Mouse (Mus musculus) hindbrain, embryonic 11.5 days (tissue): ENCODE measurements around the gene Gria4. TPM values are rescaled to one million over a fixed set of nuclear protein-coding genes. Genes with fewer than 3 reads are reported as not detected.

Source experiments
- ATAC-seq: fragments of 200-750 bp; cut with Nextera tagmentation; 2 replicates; pipeline ENCODE4 v1.8.0; 2017; ENCODE audit warnings: mild to moderate bottlenecking, moderate TSS enrichment, moderate library complexity; ENCODE audit not compliant: low FRiP score
- DNase-seq: peaks from one replicate; pipeline ENCODE4 v3.0.0-alpha.2; 2015; ENCODE audit warnings: low spot score
- H3K27ac ChIP-seq: fragments of 300-500 bp; sonication (generic); 2 replicates; pipeline ENCODE4 v1.5.1; 2014; ENCODE audit warnings: mild to moderate bottlenecking, low read depth, low read length
- H3K27me3 ChIP-seq: fragments of 300-500 bp; sonication (generic); 2 replicates; pipeline ENCODE4 v1.6.1; 2014; ENCODE audit warnings: mild to moderate bottlenecking, low read length, moderate library complexity, mixed read lengths; ENCODE audit not compliant: control insufficient read depth, insufficient read depth
- H3K36me3 ChIP-seq: fragments of 300-500 bp; sonication (generic); 2 replicates; pipeline ENCODE4 v1.6.1; 2014; ENCODE audit warnings: mild to moderate bottlenecking, low read length, moderate library complexity, mixed read lengths; ENCODE audit not compliant: control insufficient read depth, insufficient read depth
- H3K4me1 ChIP-seq: fragments of 300-500 bp; sonication (generic); replicated peaks from 2 replicates; pipeline ENCODE4 v1.6.1; 2014; ENCODE audit warnings: low read length, mixed read lengths; ENCODE audit not compliant: control insufficient read depth, insufficient read depth
- H3K4me2 ChIP-seq: fragments of 300-500 bp; sonication (generic); replicated peaks from 2 replicates; pipeline ENCODE4 v1.6.1; 2014; ENCODE audit warnings: mild to moderate bottlenecking, low read depth, low read length
- H3K4me3 ChIP-seq: fragments of 300-500 bp; sonication (generic); 2 replicates; pipeline ENCODE4 v1.5.1; 2014; ENCODE audit warnings: low read depth, low read length
- H3K9ac ChIP-seq: fragments of 300-500 bp; sonication (generic); 2 replicates; pipeline ENCODE4 v1.6.1; 2014; ENCODE audit warnings: low read depth, low read length
- H3K9me3 ChIP-seq: fragments of 300-500 bp; sonication (generic); 2 replicates; pipeline ENCODE4 v1.6.1; 2016; ENCODE audit warnings: low read length; ENCODE audit not compliant: control insufficient read depth
- WGBS: fragments of 180-500 bp; shearing (Covaris S2); extraction: QIAGEN DNeasy Blood & Tissue Kit; methylation state at CpG from one replicate; pipeline ENCODE4 v1.1.7; 2014; 5-methylcytosine and 5-hydroxymethylcytosine counted together
- polyA plus RNA-seq: library from polyadenylated mRNA; unstranded; fragments of >200 nt; fragmentation: Nextera tagmentation; extraction: Ambion mirVana; gene quantifications from 2 replicates; pipeline ENCODE4 v1.2.1, GENCODE M21; 2014

The Gria4 gene
- polyA plus RNA-seq, 1 experiment from 2014 or later: 12.6 TPM

DNA sequence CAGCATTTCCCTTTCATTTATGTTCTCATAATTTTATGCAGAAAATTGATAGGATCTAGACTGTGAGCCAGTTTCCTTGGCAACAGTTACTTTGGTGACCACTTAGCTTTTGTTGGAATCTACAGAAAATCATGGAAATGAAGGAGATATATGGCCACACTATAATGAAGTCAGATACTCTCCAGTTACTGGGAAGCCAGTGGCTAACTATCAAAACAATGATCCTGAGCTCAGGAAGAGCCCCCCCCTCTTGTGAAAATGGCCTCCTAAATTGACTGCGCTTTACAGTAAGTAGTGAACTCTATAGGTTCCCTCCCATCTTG lies 281.5 kb downstream of the Gria4 start:
- H3K27me3 ChIP-seq: no peaks in the 10 kb centered on the region
- ATAC-seq (peak; percentile 72), DNase-seq (peak; percentile 33)
- no peaks in the 10 kb centered on the region for H3K36me3 ChIP-seq
- no peaks in the 10 kb centered on the region for H3K4me1 ChIP-seq
- no peak overlapping the region for H3K4me2 ChIP-seq
- H3K4me3 ChIP-seq: no peak overlapping the region
- no peaks in the 10 kb centered on the region for H3K9me3 ChIP-seq
- 93% methylated on average over 1 of the region's 1 CpGs for WGBS
- no peak overlapping the region for H3K27ac ChIP-seq
- no peak overlapping the region for H3K9ac ChIP-seq

DNA sequence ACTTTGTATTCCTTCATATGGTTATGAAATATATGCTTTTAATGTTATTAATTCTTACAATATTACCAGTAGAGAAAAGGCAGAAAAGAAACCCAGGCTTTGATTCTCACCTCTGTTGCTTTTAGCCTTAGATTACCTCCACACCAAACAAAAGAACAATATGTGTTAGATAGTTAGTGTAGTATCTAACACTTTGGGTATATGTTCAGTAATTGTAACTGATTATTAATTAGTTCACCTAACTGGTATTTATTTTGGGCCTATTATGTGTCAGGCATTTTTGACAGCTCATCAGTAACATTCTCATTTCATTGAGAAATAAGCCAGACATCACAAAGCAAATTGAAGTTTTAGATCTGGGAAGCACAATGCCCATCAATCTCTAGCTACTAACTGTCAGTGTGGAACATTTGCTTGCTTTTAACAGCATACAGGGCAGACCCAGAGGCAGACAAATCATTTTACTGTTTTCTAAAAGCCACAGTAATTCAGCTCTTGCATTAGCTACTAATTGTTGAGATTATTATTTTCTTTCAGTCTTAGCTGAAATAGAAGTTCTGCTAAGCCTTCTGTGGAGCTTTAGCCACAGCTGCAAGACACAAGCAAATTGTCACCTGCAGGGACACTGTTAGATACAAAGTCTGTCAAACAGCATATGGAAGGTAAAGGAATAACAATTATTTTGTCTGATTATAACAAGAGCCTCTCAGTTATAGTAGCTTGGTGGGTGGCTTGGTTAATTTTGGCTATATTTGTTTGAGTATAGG lies 282.1 kb downstream of the Gria4 start:
- Histone ChIP-seq H3K9ac (no peak overlapping the region), H3K4me1 (no peaks in the 10 kb centered on the region), H3K4me3 (no peak overlapping the region), H3K4me2 (no peak overlapping the region), H3K9me3 (no peaks in the 10 kb centered on the region), H3K27me3 (no peaks in the 10 kb centered on the region), H3K36me3 (no peaks in the 10 kb centered on the region), H3K27ac (no peak overlapping the region)
- ATAC-seq (peak; percentile 75), DNase-seq (no peak)

DNA sequence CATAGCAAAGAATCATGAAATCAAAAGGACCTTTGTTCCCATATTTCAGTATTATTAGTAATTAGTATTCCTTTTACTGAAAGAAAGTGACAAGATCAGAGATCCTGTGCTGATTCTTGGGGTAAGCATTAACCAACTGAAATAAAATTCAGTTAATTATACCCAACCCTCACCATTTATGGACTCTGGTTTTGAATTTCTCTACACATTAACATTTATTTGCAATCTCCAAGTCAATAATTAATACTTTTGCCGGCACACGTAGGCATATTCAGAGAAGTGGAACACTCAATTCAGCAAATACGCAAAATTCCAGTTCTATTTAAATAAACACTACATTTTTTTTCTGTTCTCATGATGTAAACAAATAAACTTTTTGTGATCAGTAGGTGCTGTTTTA lies 289.9 kb downstream of the Gria4 start:
- no peaks in the 10 kb centered on the region for H3K27me3 ChIP-seq
- 94% methylated on average over 3 of the region's 3 CpGs for WGBS
- no peak overlapping the region for H3K9ac ChIP-seq

DNA sequence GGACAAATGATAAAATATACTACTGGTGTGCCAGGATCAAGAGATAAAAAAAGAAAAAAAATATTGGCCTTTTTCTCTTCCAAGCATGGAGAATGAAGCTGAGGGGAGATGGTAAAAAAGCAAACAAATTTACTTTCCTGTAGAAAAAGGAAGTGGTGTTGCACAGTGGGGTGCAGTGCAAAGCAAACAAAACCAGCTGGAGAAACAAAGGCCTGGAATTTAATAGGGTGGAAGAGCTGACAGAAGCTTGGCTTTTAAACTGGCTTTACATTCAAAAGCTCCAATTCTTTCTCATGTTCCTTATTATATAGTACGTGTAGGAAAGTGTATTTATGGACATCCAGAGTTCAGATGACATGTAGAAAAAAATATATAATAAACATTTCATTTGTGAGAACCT lies 290.9 kb downstream of the Gria4 start:
- Histone ChIP-seq H3K27ac (no peak overlapping the region), H3K36me3 (no peaks in the 10 kb centered on the region), H3K4me1 (no peaks in the 10 kb centered on the region), H3K9ac (no peak overlapping the region), H3K4me2 (no peak overlapping the region), H3K9me3 (no peaks in the 10 kb centered on the region), H3K4me3 (no peak overlapping the region), H3K27me3 (no peaks in the 10 kb centered on the region)
- DNase-seq (peak; percentile 18), ATAC-seq (no peak)
- WGBS: 15% methylated on average over 1 of the region's 1 CpGs

More for the DNA sequence above, 289.9 kb downstream of the Gria4 start:
- Histone ChIP-seq H3K4me3 (no peak overlapping the region), H3K36me3 (no peaks in the 10 kb centered on the region), H3K27ac (no peak overlapping the region), H3K4me1 (no peaks in the 10 kb centered on the region), H3K4me2 (no peak overlapping the region), H3K9me3 (no peaks in the 10 kb centered on the region)
- DNase-seq (no peak), ATAC-seq (no peak)

DNA sequence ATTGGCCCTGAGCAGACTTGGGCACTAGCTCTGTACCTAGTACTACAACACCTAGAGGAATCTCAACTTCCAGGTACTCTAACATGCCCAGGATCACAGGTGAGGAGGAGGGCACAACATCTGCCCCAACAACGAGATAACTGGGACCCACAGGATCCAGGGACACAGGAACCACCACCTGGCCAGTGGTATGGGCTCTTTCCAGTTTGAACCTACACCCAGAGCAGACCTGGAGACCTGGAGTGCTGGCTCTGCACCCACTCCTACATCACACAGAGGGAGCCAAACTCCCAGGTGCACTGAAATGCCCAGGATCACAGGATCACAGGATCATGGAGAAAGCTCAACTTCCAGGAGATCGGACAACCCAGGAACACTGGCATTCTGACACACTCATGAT lies 309.6 kb downstream of the Gria4 start:
- 91% methylated on average over 2 of the region's 2 CpGs for WGBS
- no peaks in the 10 kb centered on the region for H3K9me3 ChIP-seq
- no peak for DNase-seq
- no peaks in the 10 kb centered on the region for H3K27me3 ChIP-seq
- no peak overlapping the region for H3K4me2 ChIP-seq
- ATAC-seq: no peak
- no peak overlapping the region for H3K4me3 ChIP-seq
- no peak overlapping the region for H3K9ac ChIP-seq
- H3K36me3 ChIP-seq: no peaks in the 10 kb centered on the region
- H3K4me1 ChIP-seq: no peaks in the 10 kb centered on the region
- H3K27ac ChIP-seq: no peak overlapping the region

DNA sequence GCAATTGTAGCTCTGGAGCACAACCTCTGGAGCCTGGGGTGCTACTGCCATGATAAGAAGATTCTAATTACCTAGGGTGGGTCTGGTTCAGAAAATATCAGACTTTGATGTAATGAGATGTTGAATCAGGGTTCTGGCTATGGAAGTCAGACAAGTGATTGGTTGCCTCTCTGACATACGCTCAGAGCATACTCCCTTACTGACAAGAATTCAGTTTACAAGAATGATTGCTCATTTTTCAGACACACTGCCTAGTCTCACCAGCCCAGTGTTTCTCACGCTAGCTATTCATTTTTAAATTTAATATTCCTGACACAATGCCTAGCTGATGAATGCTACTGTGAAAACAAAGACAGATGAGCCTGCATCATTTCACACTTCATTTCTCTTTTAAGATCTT lies 311.5 kb downstream of the Gria4 start:
- no peaks in the 10 kb centered on the region for H3K36me3 ChIP-seq
- 77% methylated on average over 2 of the region's 2 CpGs for WGBS
- H3K4me1 ChIP-seq: no peaks in the 10 kb centered on the region
- no peaks in the 10 kb centered on the region for H3K27me3 ChIP-seq
- ATAC-seq (no peak), DNase-seq (no peak)
- no peak overlapping the region for H3K9ac ChIP-seq
- H3K4me2 ChIP-seq: no peak overlapping the region
- H3K4me3 ChIP-seq: no peak overlapping the region
- no peak overlapping the region for H3K27ac ChIP-seq
- H3K9me3 ChIP-seq: no peaks in the 10 kb centered on the region

DNA sequence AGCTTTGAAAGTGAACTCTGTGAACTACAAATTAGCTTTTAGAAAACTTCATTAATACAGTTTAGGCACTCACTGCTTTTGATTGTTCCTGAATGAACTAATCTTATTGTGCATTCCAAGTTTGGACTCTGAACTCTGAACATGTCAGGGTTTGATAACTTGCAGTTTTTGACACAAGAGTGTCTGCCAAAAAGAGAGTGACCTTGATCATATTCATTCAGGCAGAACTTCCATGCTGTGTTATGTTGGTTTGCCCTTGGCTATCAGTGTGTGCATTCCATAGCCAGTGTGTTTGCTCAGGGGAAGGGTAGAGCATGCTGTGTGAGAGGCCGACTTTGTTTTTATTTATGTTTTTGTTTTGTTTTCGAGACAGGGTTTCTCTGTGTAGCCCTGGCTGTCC lies 325.2 kb downstream of the Gria4 start:
- Histone ChIP-seq H3K27me3 (no peaks in the 10 kb centered on the region), H3K4me2 (no peak overlapping the region), H3K36me3 (no peaks in the 10 kb centered on the region), H3K27ac (no peak overlapping the region), H3K4me1 (no peaks in the 10 kb centered on the region), H3K4me3 (no peak overlapping the region), H3K9ac (no peak overlapping the region), H3K9me3 (no peaks in the 10 kb centered on the region)
- ATAC-seq: no peak
- no peak for DNase-seq
- WGBS: 68% methylated on average over 2 of the region's 2 CpGs

DNA sequence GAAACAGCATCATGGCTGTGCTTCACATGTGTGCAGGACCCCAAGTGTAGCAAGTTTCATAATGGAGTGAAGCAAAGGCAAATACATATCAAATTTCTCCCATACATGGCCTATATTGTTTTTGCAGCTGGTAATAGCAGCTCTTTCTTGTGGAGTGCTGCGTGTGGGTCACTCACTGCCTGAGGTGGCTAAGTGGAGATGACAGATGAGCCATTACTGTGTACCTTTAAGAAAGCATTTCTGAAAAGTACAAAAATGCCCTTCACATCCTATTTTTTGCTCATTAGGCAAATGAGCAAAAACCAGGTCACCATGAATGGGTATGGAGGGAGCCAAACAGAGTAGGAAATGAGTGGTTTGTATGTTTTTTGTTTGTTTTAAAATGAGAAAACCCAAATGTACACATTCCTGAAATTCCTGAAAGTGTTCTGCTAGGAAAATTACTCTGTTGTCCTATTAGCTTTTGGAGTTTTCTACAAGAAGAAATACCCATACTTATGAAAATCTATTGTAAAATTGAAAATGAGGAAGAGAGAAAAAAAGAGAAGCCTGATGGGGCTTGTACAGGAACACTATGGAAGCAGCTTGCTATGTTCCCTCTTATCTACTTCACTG lies 336.5 kb downstream of the Gria4 start:
- DNase-seq: no peak
- WGBS: 25% methylated on average over 1 of the region's 1 CpGs
- Histone ChIP-seq H3K4me3 (no peak overlapping the region), H3K9ac (no peak overlapping the region), H3K4me1 (no peaks in the 10 kb centered on the region), H3K36me3 (no peaks in the 10 kb centered on the region), H3K27ac (no peak overlapping the region), H3K9me3 (no peaks in the 10 kb centered on the region), H3K4me2 (no peak overlapping the region), H3K27me3 (no peaks in the 10 kb centered on the region)
- ATAC-seq: no peak

DNA sequence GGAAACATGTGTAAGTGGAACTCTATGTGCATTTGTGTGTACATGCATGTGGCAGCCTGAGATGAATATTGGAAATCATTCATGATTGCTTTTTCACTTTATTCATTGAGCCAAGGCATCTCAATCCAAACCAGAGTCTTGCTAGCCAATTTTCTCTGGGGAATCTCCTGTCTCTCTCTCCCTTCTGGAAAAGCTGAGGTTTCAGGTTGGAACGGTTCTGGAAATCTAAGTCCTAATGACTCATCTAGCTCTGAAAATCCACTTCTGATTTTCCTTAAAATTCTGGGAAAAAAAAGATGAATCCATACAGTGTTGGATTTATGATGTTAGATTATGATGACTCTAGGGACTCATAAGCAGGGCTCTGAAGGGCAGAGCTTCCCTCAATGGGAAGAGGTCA lies 337.8 kb downstream of the Gria4 start:
- ATAC-seq: no peak
- no peak for DNase-seq
- no peak overlapping the region for H3K9ac ChIP-seq

More for the DNA sequence above, 337.8 kb downstream of the Gria4 start:
- H3K9me3 ChIP-seq: no peaks in the 10 kb centered on the region
- WGBS: 78% methylated on average over 1 of the region's 1 CpGs
- no peaks in the 10 kb centered on the region for H3K4me1 ChIP-seq
- H3K36me3 ChIP-seq: no peaks in the 10 kb centered on the region
- H3K27ac ChIP-seq: no peak overlapping the region
- H3K4me2 ChIP-seq: no peak overlapping the region
- no peaks in the 10 kb centered on the region for H3K27me3 ChIP-seq
- no peak overlapping the region for H3K4me3 ChIP-seq
